Mouse (Mus musculus): ENCODE results near the gene Ces3b.

Gene Ces3b

GRCm38 (mm10) chr8:105142395-105142794 lies 58.8 kb downstream of the Ces3b start:
- DNase-seq (ENCODE audit: low read depth, low spot score) = no peak

All from forelimb bud, embryonic 11.5 days (tissue).